Mouse (Mus musculus) kidney, postnatal 0 days (tissue): ENCODE data around the gene Hoxb6. TPM values are rescaled to one million over a fixed set of nuclear protein-coding genes. Genes with fewer than 3 reads are reported as not detected.

Experiments used
- ATAC-seq: fragments of 200-750 bp; cut with Nextera tagmentation; replicated peaks from 2 replicates; pipeline ENCODE4 v1.8.0; 2017; ENCODE audit warnings: low read depth, moderate number of reproducible peaks, moderate TSS enrichment, moderate library complexity; ENCODE audit not compliant: low FRiP score
- DNase-seq: peaks from one replicate; pipeline ENCODE4 v3.0.0-alpha.2; 2016; ENCODE audit warnings: low spot score
- H3K27ac ChIP-seq: fragments of 300-500 bp; sonication (generic); 2 replicates; pipeline ENCODE4 v1.5.1; 2014; ENCODE audit warnings: mild to moderate bottlenecking
- H3K27me3 ChIP-seq: fragments of 300-500 bp; sonication (generic); 2 replicates; pipeline ENCODE4 v1.6.1; 2014; ENCODE audit warnings: low read length, mixed read lengths; ENCODE audit not compliant: insufficient read depth
- H3K36me3 ChIP-seq: fragments of 300-500 bp; sonication (generic); 2 replicates; pipeline ENCODE4 v1.6.1; 2014; ENCODE audit warnings: low read length, mixed read lengths; ENCODE audit not compliant: insufficient read depth
- H3K4me1 ChIP-seq: fragments of 300-500 bp; sonication (generic); replicated peaks from 2 replicates; pipeline ENCODE4 v1.6.1; 2014; ENCODE audit warnings: antibody characterized with exemption, low read length, mixed read lengths; ENCODE audit not compliant: insufficient read depth
- H3K4me2 ChIP-seq: fragments of 300-500 bp; sonication (generic); 2 replicates; pipeline ENCODE4 v1.6.1; 2014; ENCODE audit warnings: mild to moderate bottlenecking, low read length, moderate library complexity, mixed read lengths
- H3K4me3 ChIP-seq: fragments of 300-500 bp; sonication (generic); replicated peaks from 2 replicates; pipeline ENCODE4 v1.5.1; 2014; ENCODE audit warnings: low read depth, low read length
- H3K9ac ChIP-seq: fragments of 300-500 bp; sonication (generic); 2 replicates; pipeline ENCODE4 v1.6.1; 2014; ENCODE audit warnings: low read depth, low read length
- H3K9me3 ChIP-seq: fragments of 300-500 bp; sonication (generic); replicated peaks from 2 replicates; pipeline ENCODE4 v1.6.1; 2016; ENCODE audit warnings: low read length, inconsistent platforms, mixed read lengths
- CTCF ChIP-seq: IDR thresholded peaks from 2 replicates; pipeline ENCODE4 v1.5.1; 2016; ENCODE audit warnings: antibody characterized with exemption, low read depth, mild to moderate bottlenecking, moderate library complexity
- WGBS: fragments of 180-500 bp; shearing (Covaris S2); extraction: QIAGEN DNeasy Blood & Tissue Kit; methylation state at CpG from one replicate; pipeline ENCODE4 v1.1.7; 2014; 5-methylcytosine and 5-hydroxymethylcytosine counted together
- polyA plus RNA-seq: library from polyadenylated mRNA; unstranded; fragments of >200 nt; fragmentation: Nextera tagmentation; extraction: Ambion mirVana; gene quantifications from 2 replicates; pipeline ENCODE4 v1.2.1, GENCODE M21; 2015

Gene Hoxb6
- polyA plus RNA-seq, 1 experiment from 2014 or later: 45.0 TPM

- Histone ChIP-seq H3K9ac (no peak overlapping the region), H3K36me3 (peaks cover 12% of the 10 kb centered on the region; the same call in 1 of the 2 replicates), H3K4me1 (peaks cover 32% of the 10 kb centered on the region), H3K9me3 (no peaks in the 10 kb centered on the region), H3K27me3 (no peaks in the 10 kb centered on the region), H3K4me3 (no peak overlapping the region), H3K4me2 (peak overlapping the region; percentile 41), H3K27ac (peak overlapping the region; percentile 47)
- WGBS: 6% methylated on average over 24 of the region's 24 CpGs
- ATAC-seq (peak; percentile 29; the same call in 1 of the 2 replicates), DNase-seq (peak; percentile 94)
- peak; percentile 89 for TF ChIP-seq CTCF
These were observed 30.9 kb upstream of the Hoxb6 start for GRCm38 (mm10) chr11:96261323-96261890.

- H3K27me3 ChIP-seq: no peaks in the 10 kb centered on the region
- DNase-seq: no peak
- 44% methylated on average over 6 of the region's 6 CpGs for WGBS
- H3K9ac ChIP-seq: no peak overlapping the region
- no peak overlapping the region for H3K4me2 ChIP-seq
- H3K4me1 ChIP-seq: peaks cover 31% of the 10 kb centered on the region
- no peak overlapping the region for H3K4me3 ChIP-seq
- H3K27ac ChIP-seq: no peak overlapping the region
- ATAC-seq: no peak
- H3K9me3 ChIP-seq: no peaks in the 10 kb centered on the region
- H3K36me3 ChIP-seq: peaks cover 15% of the 10 kb centered on the region; the same call in 1 of the 2 replicates
- no peak for TF ChIP-seq CTCF
These were observed 29.9 kb upstream of the Hoxb6 start for GRCm38 (mm10) chr11:96262262-96262830.

GRCm38 (mm10) chr11:96263636-96264389 lies 28.5 kb upstream of the Hoxb6 start:
- Histone ChIP-seq H3K9ac (peak overlapping the region; percentile 36; the same call in 1 of the 2 replicates), H3K4me1 (peaks cover 18% of the 10 kb centered on the region), H3K4me2 (peak overlapping the region; percentile 31), H3K27ac (peak overlapping the region; percentile 32; the same call in 1 of the 2 replicates), H3K36me3 (peaks cover 17% of the 10 kb centered on the region; the same call in 1 of the 2 replicates), H3K9me3 (no peaks in the 10 kb centered on the region), H3K4me3 (no peak overlapping the region), H3K27me3 (no peaks in the 10 kb centered on the region)
- no peak for DNase-seq
- TF ChIP-seq CTCF: no peak
- no peak for ATAC-seq
- WGBS: 29% methylated on average over 33 of the region's 33 CpGs

GRCm38 (mm10) chr11:96264390-96265020 lies 27.8 kb upstream of the Hoxb6 start:
- no peak overlapping the region for H3K4me3 ChIP-seq
- H3K9ac ChIP-seq: no peak overlapping the region
- TF ChIP-seq CTCF: no peak
- H3K9me3 ChIP-seq: no peaks in the 10 kb centered on the region
- H3K27ac ChIP-seq: peak overlapping the region; percentile 27; the same call in 1 of the 2 replicates
- WGBS: 67% methylated on average over 8 of the region's 8 CpGs
- no peaks in the 10 kb centered on the region for H3K27me3 ChIP-seq
- H3K4me1 ChIP-seq: peaks cover 19% of the 10 kb centered on the region
- H3K4me2 ChIP-seq: no peak overlapping the region
- no peak for DNase-seq
- H3K36me3 ChIP-seq: peaks cover 17% of the 10 kb centered on the region; the same call in 1 of the 2 replicates
- ATAC-seq: no peak

- H3K9ac ChIP-seq: no peak overlapping the region
- peaks cover 28% of the 10 kb centered on the region for H3K4me1 ChIP-seq
- H3K4me3 ChIP-seq: no peak overlapping the region
- TF ChIP-seq CTCF: no peak
- peaks cover 17% of the 10 kb centered on the region; the same call in 1 of the 2 replicates for H3K36me3 ChIP-seq
- H3K27me3 ChIP-seq: no peaks in the 10 kb centered on the region
- H3K27ac ChIP-seq: peak overlapping the region; percentile 58
- no peaks in the 10 kb centered on the region for H3K9me3 ChIP-seq
- DNase-seq (peak; percentile 78), ATAC-seq (peak; percentile 64)
- WGBS: 14% methylated on average over 7 of the region's 7 CpGs
- H3K4me2 ChIP-seq: 0 out of 2 replicates have a peak overlapping the region, but pooled peaks have one; percentile 8
These were observed 26.3 kb upstream of the Hoxb6 start for GRCm38 (mm10) chr11:96265954-96266353.
